Mouse (Mus musculus): ENCODE results near the gene Dusp23. TPM values are rescaled to one million over a fixed set of nuclear protein-coding genes. Genes with fewer than 3 reads are reported as not detected.

The Dusp23 gene
- polyA plus RNA-seq, 1 experiment from 2014 or later: 17.2 TPM

GRCm38 (mm10) chr1:172649396-172649795, 16.6 kb upstream of the Dusp23 start:
- Histone ChIP-seq H3K4me3 (replicated peaks) (no peak overlapping the region), H3K27me3 (no peaks in the 10 kb centered on the region), H3K9ac (no peak overlapping the region), H3K4me2 (no peak overlapping the region), H3K36me3 (no peaks in the 10 kb centered on the region), H3K9me3 (replicated peaks) (no peaks in the 10 kb centered on the region), H3K4me1 (peaks cover 21% of the 10 kb centered on the region), H3K27ac (no peak overlapping the region)
- ATAC-seq (replicated peaks; ENCODE audit: low FRiP score): no peak
- 75% methylated on average over 9 of the region's 9 CpGs for WGBS

DNA sequence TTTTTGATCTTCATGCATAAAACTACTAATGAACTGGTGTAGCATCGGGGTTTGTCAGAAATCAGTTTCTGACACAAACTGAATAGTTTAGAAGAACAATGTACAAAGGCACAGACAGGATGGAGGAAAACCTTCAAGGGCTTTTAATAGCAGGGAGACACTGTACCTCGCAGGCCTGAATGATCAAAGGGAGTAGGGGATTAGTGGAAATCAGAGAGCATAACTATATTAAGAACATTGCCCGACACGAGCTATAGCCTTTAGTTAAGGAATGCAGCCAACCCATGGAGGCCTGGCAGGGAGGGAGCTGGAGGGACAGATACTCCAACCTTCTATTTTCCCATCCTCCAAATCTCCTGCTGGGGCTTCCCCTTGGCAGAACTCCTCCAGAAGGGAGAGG, 14.5 kb upstream of the Dusp23 start:
- Histone ChIP-seq H3K9ac (no peak overlapping the region), H3K4me1 (peaks cover 17% of the 10 kb centered on the region), H3K9me3 (replicated peaks) (no peaks in the 10 kb centered on the region), H3K27ac (no peak overlapping the region), H3K4me3 (replicated peaks) (no peak overlapping the region), H3K27me3 (no peaks in the 10 kb centered on the region), H3K36me3 (no peaks in the 10 kb centered on the region), H3K4me2 (no peak overlapping the region)
- peak; percentile 53 for ATAC-seq (replicated peaks; ENCODE audit: low FRiP score)
- WGBS: 32% methylated on average over 4 of the region's 4 CpGs

DNA sequence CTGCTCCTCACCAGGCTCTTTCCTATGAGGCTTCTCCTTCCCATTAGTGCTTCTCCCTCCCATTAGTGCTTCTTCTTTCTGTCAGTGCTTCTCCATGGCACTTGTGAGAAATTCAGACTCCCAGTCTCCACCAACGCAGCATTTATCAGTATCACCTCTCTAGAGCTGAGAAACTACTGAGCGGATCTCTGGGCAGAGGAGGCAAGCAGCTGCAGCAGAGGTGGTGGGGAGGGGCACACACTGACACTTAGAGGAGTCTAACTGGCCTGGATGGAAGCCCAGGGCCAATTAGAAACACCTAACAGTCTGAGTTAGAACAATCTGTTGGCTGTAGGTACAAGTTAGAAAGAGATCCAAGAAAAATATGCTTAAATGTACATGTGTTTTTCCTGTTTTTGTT, 6.0 kb upstream of the Dusp23 start:
- 49% methylated on average over 2 of the region's 2 CpGs for WGBS
- Histone ChIP-seq H3K4me1 (peaks cover 9% of the 10 kb centered on the region), H3K27ac (no peak overlapping the region), H3K9ac (no peak overlapping the region), H3K4me2 (no peak overlapping the region), H3K36me3 (no peaks in the 10 kb centered on the region), H3K9me3 (replicated peaks) (no peaks in the 10 kb centered on the region), H3K4me3 (replicated peaks) (no peak overlapping the region), H3K27me3 (no peaks in the 10 kb centered on the region)
- ATAC-seq (replicated peaks; ENCODE audit: low FRiP score): 0 out of 2 replicates have a peak, but pooled peaks have one; percentile 30

GRCm38 (mm10) chr1:172637801-172638200, 5.0 kb upstream of the Dusp23 start:
- Histone ChIP-seq H3K4me3 (replicated peaks) (no peak overlapping the region), H3K36me3 (no peaks in the 10 kb centered on the region), H3K27ac (no peak overlapping the region), H3K27me3 (no peaks in the 10 kb centered on the region), H3K4me1 (peaks cover 12% of the 10 kb centered on the region), H3K9ac (no peak overlapping the region), H3K4me2 (no peak overlapping the region), H3K9me3 (replicated peaks) (no peaks in the 10 kb centered on the region)
- ATAC-seq (replicated peaks; ENCODE audit: low FRiP score): no peak
- 58% methylated on average over 4 of the region's 4 CpGs for WGBS

DNA sequence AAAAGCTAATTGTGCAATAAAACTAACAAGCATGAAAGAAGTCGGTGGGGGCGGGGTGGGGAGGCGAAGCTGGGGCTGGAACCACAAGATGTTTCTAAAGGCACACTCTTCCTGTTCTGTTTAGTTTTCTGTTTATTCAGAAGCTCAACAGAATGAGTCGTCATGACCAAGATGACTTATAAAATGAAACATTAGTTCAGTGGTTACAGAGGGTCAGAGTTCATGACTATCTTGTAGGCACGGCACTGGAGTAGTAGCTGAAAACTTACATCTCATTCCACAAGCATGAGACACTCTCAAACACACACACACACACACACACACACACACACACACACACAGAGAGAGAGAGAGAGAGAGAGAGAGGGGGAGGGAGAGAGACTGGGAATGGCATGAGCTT, 3.5 kb upstream of the Dusp23 start:
- H3K4me1 ChIP-seq: peaks cover 17% of the 10 kb centered on the region
- no peak overlapping the region for H3K4me2 ChIP-seq
- H3K4me3 ChIP-seq (replicated peaks): no peak overlapping the region
- H3K27me3 ChIP-seq: no peaks in the 10 kb centered on the region
- H3K9ac ChIP-seq: no peak overlapping the region
- 79% methylated on average over 5 of the region's 5 CpGs for WGBS
- H3K36me3 ChIP-seq: no peaks in the 10 kb centered on the region
- no peaks in the 10 kb centered on the region for H3K9me3 ChIP-seq (replicated peaks)
- H3K27ac ChIP-seq: no peak overlapping the region
- no peak for ATAC-seq (replicated peaks; ENCODE audit: low FRiP score)

GRCm38 (mm10) chr1:172635258-172635657, 2.5 kb upstream of the Dusp23 start:
- WGBS: 31% methylated on average over 4 of the region's 4 CpGs
- H3K36me3 ChIP-seq: no peaks in the 10 kb centered on the region
- H3K4me2 ChIP-seq: peak overlapping the region; percentile 15; the same call in 1 of the 2 replicates
- no peaks in the 10 kb centered on the region for H3K9me3 ChIP-seq (replicated peaks)
- peaks cover 17% of the 10 kb centered on the region for H3K4me1 ChIP-seq
- H3K4me3 ChIP-seq (replicated peaks): no peak overlapping the region
- no peaks in the 10 kb centered on the region for H3K27me3 ChIP-seq
- no peak overlapping the region for H3K9ac ChIP-seq
- ATAC-seq (replicated peaks; ENCODE audit: low FRiP score): no peak
- H3K27ac ChIP-seq: peak overlapping the region; percentile 52; the same call in 1 of the 2 replicates

- 95% methylated on average over 2 of the region's 2 CpGs for WGBS
- Histone ChIP-seq H3K4me1 (peaks cover 19% of the 10 kb centered on the region), H3K9ac (no peak overlapping the region), H3K4me3 (replicated peaks) (no peak overlapping the region), H3K27ac (no peak overlapping the region), H3K4me2 (no peak overlapping the region), H3K9me3 (replicated peaks) (no peaks in the 10 kb centered on the region), H3K36me3 (no peaks in the 10 kb centered on the region), H3K27me3 (no peaks in the 10 kb centered on the region)
- no peak for ATAC-seq (replicated peaks; ENCODE audit: low FRiP score)
Observed at GRCm38 (mm10) chr1:172634136-172634535, 1.4 kb upstream of the Dusp23 start.

DNA sequence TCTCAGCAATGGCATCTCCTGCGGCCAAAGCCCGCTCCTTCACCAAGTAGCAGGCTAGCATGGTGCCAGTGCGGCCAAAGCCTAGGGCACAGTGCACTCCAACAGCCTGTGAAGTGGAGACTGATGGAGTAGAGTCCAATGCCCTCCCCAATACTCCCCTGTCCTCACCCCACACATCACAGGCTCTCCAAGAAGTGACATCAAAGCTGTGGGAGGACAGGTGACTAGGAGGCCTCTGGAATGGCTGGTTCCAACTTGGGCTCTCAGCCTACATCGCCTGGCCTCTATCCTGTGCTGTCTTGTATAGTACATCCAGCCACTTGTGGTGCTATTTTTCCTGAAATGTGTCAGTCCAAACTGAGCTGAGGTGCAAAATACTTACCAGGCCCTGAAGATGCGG, 1.0 kb downstream of the Dusp23 start:
- Histone ChIP-seq H3K4me3 (replicated peaks) (no peak overlapping the region), H3K27me3 (no peaks in the 10 kb centered on the region), H3K9me3 (replicated peaks) (no peaks in the 10 kb centered on the region), H3K4me1 (peaks cover 19% of the 10 kb centered on the region), H3K9ac (no peak overlapping the region), H3K4me2 (0 out of 2 replicates have a peak overlapping the region, but pooled peaks have one; percentile 83), H3K36me3 (no peaks in the 10 kb centered on the region), H3K27ac (no peak overlapping the region)
- ATAC-seq (replicated peaks; ENCODE audit: low FRiP score): no peak
- 78% methylated on average over 5 of the region's 5 CpGs for WGBS

- no peak overlapping the region for H3K4me3 ChIP-seq (replicated peaks)
- WGBS: 65% methylated on average over 7 of the region's 7 CpGs
Observed at GRCm38 (mm10) chr1:172629831-172630230, 2.9 kb downstream of the Dusp23 start.

GRCm38 (mm10) chr1:172626306-172626705, 6.5 kb downstream of the Dusp23 start:
- Histone ChIP-seq H3K9ac (no peak overlapping the region), H3K9me3 (replicated peaks) (no peaks in the 10 kb centered on the region), H3K4me3 (replicated peaks) (no peak overlapping the region), H3K27ac (no peak overlapping the region), H3K36me3 (no peaks in the 10 kb centered on the region), H3K27me3 (no peaks in the 10 kb centered on the region), H3K4me1 (0 out of 2 replicates have a peak, but pooled peaks cover 2% of the 10 kb centered on the region), H3K4me2 (no peak overlapping the region)
- 95% methylated on average over 3 of the region's 3 CpGs for WGBS
- no peak for ATAC-seq (replicated peaks; ENCODE audit: low FRiP score)

More at GRCm38 (mm10) chr1:172629831-172630230, 2.9 kb downstream of the Dusp23 start:
- no peak for ATAC-seq (replicated peaks; ENCODE audit: low FRiP score)
- H3K36me3 ChIP-seq: no peaks in the 10 kb centered on the region
- H3K27me3 ChIP-seq: no peaks in the 10 kb centered on the region
- no peaks in the 10 kb centered on the region for H3K9me3 ChIP-seq (replicated peaks)
- no peak overlapping the region for H3K4me2 ChIP-seq
- peaks cover 15% of the 10 kb centered on the region for H3K4me1 ChIP-seq
- H3K27ac ChIP-seq: no peak overlapping the region
- no peak overlapping the region for H3K9ac ChIP-seq

DNA sequence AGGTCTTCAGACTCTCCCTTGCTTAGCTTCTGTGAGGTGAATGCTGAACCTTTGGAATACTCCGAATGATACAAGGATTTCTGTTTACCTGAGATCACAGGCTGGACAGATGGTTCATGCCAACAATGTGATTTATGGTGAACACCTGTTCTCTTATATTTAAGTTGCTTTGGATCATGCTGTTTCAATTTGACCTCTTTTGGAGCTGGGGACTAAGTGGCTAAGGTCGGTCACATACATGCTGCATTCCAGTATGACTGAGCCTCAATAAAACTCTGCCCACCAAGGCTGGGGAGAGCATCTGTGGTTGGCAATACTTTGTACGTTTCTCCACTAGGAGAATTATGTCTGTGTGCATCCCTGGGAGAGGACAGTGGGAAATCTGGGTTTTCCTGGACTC, 8.7 kb downstream of the Dusp23 start:
- Histone ChIP-seq H3K4me3 (replicated peaks) (no peak overlapping the region), H3K9ac (no peak overlapping the region), H3K4me2 (no peak overlapping the region), H3K4me1 (no peaks in the 10 kb centered on the region), H3K27me3 (no peaks in the 10 kb centered on the region), H3K36me3 (no peaks in the 10 kb centered on the region), H3K27ac (no peak overlapping the region), H3K9me3 (replicated peaks) (no peaks in the 10 kb centered on the region)
- WGBS: 72% methylated on average over 3 of the region's 3 CpGs
- ATAC-seq (replicated peaks; ENCODE audit: low FRiP score): no peak

GRCm38 (mm10) chr1:172623599-172623998, 9.2 kb downstream of the Dusp23 start:
- no peaks in the 10 kb centered on the region for H3K9me3 ChIP-seq (replicated peaks)
- no peak overlapping the region for H3K4me3 ChIP-seq (replicated peaks)
- ATAC-seq (replicated peaks; ENCODE audit: low FRiP score): no peak
- no peak overlapping the region for H3K4me2 ChIP-seq
- no peak overlapping the region for H3K9ac ChIP-seq
- no peaks in the 10 kb centered on the region for H3K27me3 ChIP-seq
- 66% methylated on average over 5 of the region's 5 CpGs for WGBS
- no peaks in the 10 kb centered on the region for H3K36me3 ChIP-seq
- H3K27ac ChIP-seq: no peak overlapping the region
- H3K4me1 ChIP-seq: no peaks in the 10 kb centered on the region

DNA sequence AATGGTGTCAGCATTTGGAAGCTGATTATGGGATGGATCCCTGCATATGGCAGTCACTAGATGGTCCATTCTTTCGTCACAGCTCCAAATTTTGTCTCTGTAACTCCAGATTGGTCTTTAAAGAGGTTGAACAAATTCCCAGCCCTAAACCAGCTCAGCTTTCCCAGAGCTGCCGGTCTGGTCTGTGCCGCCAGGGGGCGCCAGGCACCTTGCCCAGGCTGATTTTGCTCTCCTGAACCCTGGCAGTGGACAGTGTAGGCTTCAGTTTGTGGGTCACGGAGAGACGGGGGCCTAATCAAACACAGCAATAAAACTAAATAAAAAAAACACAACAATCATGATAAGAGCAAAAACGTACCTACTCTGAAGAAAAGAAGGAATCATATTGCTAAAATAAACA, 13.5 kb downstream of the Dusp23 start:
- 10% methylated on average over 7 of the region's 7 CpGs for WGBS
- H3K27me3 ChIP-seq: 0 out of 2 replicates have a peak, but pooled peaks cover 4% of the 10 kb centered on the region
- no peak overlapping the region for H3K27ac ChIP-seq
- no peak for ATAC-seq (replicated peaks; ENCODE audit: low FRiP score)
- H3K9ac ChIP-seq: no peak overlapping the region
- H3K9me3 ChIP-seq (replicated peaks): no peaks in the 10 kb centered on the region
- no peak overlapping the region for H3K4me3 ChIP-seq (replicated peaks)
- no peaks in the 10 kb centered on the region for H3K36me3 ChIP-seq
- H3K4me2 ChIP-seq: no peak overlapping the region
- H3K4me1 ChIP-seq: peaks cover 27% of the 10 kb centered on the region
